Mouse (Mus musculus): ENCODE results near the gene Spock1.

- no peak for TF ChIP-seq CTCF (IDR thresholded peaks at IDR 0.05; ENCODE audit: low read depth)
- TF ChIP-seq EP300 (optimal IDR thresholded peaks at IDR 0.05) = no peak
Measured at GRCm38 (mm10) chr13:57647456-57647855, 260.7 kb downstream of the Spock1 start.

All from stomach, postnatal 0 days (tissue).